Mouse (Mus musculus): ENCODE results near the gene Abraxas1.

DNA sequence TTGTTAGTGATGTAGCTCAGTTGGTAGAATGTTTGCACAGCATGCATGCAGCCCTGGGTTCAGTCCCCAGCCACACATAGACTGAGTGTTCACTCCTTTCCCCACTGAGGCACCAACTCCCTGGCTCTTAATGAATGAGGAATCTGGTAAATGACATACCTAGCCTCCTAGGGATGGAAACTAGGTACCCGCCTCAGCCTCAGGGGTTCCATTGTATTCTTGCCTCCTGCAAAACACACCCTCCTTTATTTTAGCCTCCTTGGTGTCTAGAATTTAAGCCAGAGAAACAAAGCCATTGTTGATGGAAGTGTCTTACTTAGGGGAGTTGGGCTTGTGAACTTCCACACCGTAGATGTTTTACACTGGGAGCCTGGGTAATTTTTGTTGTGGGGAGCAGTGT, 42.3 kb upstream of the Abraxas1 start:
- TF ChIP-seq POLR2A (IDR thresholded peaks at IDR 0.05; ENCODE audit: borderline replicate concordance, low read depth, low read length) (no peak), CTCF (IDR thresholded peaks at IDR 0.05; ENCODE audit: low read depth, low read length) (no peak)

All from bone marrow macrophage, adult 2 months (primary cell).